In genomic region chr7:4163571-4164072, GRCm38 (mm10) we compare ENCODE assay signal across 10 mouse cellular contexts. TPM values are rescaled to one million over a fixed set of nuclear protein-coding genes. Genes with fewer than 3 reads are reported as not detected.
A peak's percentile ranks its signal among the peaks of the same experiment; 100 is the strongest.
DNase-seq lines count a peak whose midpoint lies in the region; ATAC-seq lines count a peak whose summit lies in the region.
"Had no signal": no experiment of that assay in that cellular context is flagged by ENCODE, and none has a peak within 500 bp of the region (broad histone marks: within the 10 kb centered on the region; RNA-seq: fewer than 3 reads in every experiment).

No protein-coding gene starts in this region.

- H3K27me3 ChIP-seq in kidney, embryonic 15.5 days, result no peaks in the 10 kb centered on the region
- no peaks in the 10 kb centered on the region for H3K27me3 ChIP-seq in embryonic facial prominence, embryonic 14.5 days (replicated peaks; ENCODE audit: control insufficient read depth, insufficient read depth, low read length)
- H3K27me3 ChIP-seq in hindbrain, embryonic 15.5 days, result no peaks in the 10 kb centered on the region
- H3K27me3 ChIP-seq: Patski had no signal

- H3K36me3 ChIP-seq in kidney, embryonic 15.5 days, result no peaks in the 10 kb centered on the region
- no peaks in the 10 kb centered on the region for H3K36me3 ChIP-seq in embryonic facial prominence, embryonic 14.5 days (ENCODE audit: control insufficient read depth, insufficient read depth, low read length)
- H3K36me3 ChIP-seq in hindbrain, embryonic 15.5 days, result no peaks in the 10 kb centered on the region

- H3K27ac ChIP-seq in kidney, embryonic 15.5 days, result peak overlapping the region; percentile 92
- H3K27ac ChIP-seq in embryonic facial prominence, embryonic 14.5 days (replicated peaks; ENCODE audit: low read depth, low read length), result peak overlapping the region; percentile 84
- no peak overlapping the region for H3K27ac ChIP-seq in hindbrain, embryonic 15.5 days (replicated peaks)
- H3K27ac ChIP-seq: macrophage had no signal

- peaks cover 27% of the 10 kb centered on the region for H3K4me1 ChIP-seq in kidney, embryonic 15.5 days
- peaks cover 15% of the 10 kb centered on the region for H3K4me1 ChIP-seq in embryonic facial prominence, embryonic 14.5 days (ENCODE audit: control insufficient read depth, insufficient read depth, low read length)
- peaks cover 16% of the 10 kb centered on the region for H3K4me1 ChIP-seq in hindbrain, embryonic 15.5 days (replicated peaks)

- H3K9ac ChIP-seq in kidney, embryonic 15.5 days, result peak overlapping the region; percentile 54
- peak overlapping the region; percentile 68 for H3K9ac ChIP-seq in embryonic facial prominence, embryonic 14.5 days (ENCODE audit: low read depth, low read length)
- peak overlapping the region; percentile 3; the same call in 1 of the 2 replicates for H3K9ac ChIP-seq in hindbrain, embryonic 15.5 days

- DNase-seq in kidney, adult 9 months, result no peak
- peak; percentile 53 for DNase-seq in embryonic facial prominence, embryonic 14.5 days (ENCODE audit: low spot score)
- DNase-seq in right cerebral cortex, postnatal 25 days, result no peak
- DNase-seq in left cerebral cortex, adult 11 months (ENCODE audit: low spot score), result no peak
- no peak for DNase-seq in cerebellum, adult 11 months

- 0% methylated on average over 11 of the region's 11 CpGs for whole genome bisulfite sequencing in kidney, embryonic 15.5 days
- WGBS in embryonic facial prominence, embryonic 14.5 days, result 0% methylated on average over 10 of the region's 11 CpGs
- 4% methylated on average over 11 of the region's 11 CpGs for whole genome bisulfite sequencing in hindbrain, embryonic 15.5 days

- H3K4me2 ChIP-seq in kidney, embryonic 15.5 days, result peak overlapping the region; percentile 80
- peak overlapping the region; percentile 70 for H3K4me2 ChIP-seq in embryonic facial prominence, embryonic 14.5 days (ENCODE audit: low read depth, low read length)
- H3K4me2 ChIP-seq in hindbrain, embryonic 15.5 days, result peak overlapping the region; percentile 51

- H3K4me3 ChIP-seq in kidney, embryonic 15.5 days (replicated peaks), result peak overlapping the region; percentile 59
- peak overlapping the region; percentile 54 for H3K4me3 ChIP-seq in embryonic facial prominence, embryonic 14.5 days (ENCODE audit: low read depth, low read length)
- peak overlapping the region; percentile 26 for H3K4me3 ChIP-seq in hindbrain, embryonic 15.5 days

- peak; percentile 60 for ATAC-seq in kidney, embryonic 15.5 days (replicated peaks; ENCODE audit: low FRiP score)
- peak; percentile 73 for ATAC-seq in embryonic facial prominence, embryonic 14.5 days (ENCODE audit: low read depth)
- peak; percentile 34; the same call in 1 of the 2 replicates for ATAC-seq in hindbrain, embryonic 15.5 days (ENCODE audit: low FRiP score, low read depth)
- ATAC-seq in megakaryocyte-erythroid progenitor cell, adult 5-6 weeks (replicated peaks; ENCODE audit: low FRiP score, low TSS enrichment, poor library complexity, severe bottlenecking), result 0 out of 2 replicates have a peak, but pooled peaks have one; percentile 18

- H3K9me3 ChIP-seq in kidney, embryonic 15.5 days (replicated peaks), result no peaks in the 10 kb centered on the region
- H3K9me3 ChIP-seq in embryonic facial prominence, embryonic 14.5 days (ENCODE audit: control insufficient read depth, low read length), result no peaks in the 10 kb centered on the region
- no peaks in the 10 kb centered on the region for H3K9me3 ChIP-seq in hindbrain, embryonic 15.5 days

RNA-seq across cellular contexts. Expression of gene Cdc42ep5, which starts 1.0 kb away (rescaled TPM):
- polyA plus RNA-seq in kidney, embryonic 15.5 days (2015; fragmentation: Nextera tagmentation; extraction: Ambion mirVana), result 34.7 and 35.7 TPM in 2 replicates
- 58.9 and 61.1 TPM in 2 replicates for polyA plus RNA-seq in embryonic facial prominence, embryonic 14.5 days (2014; fragmentation: Nextera tagmentation; extraction: Ambion mirVana)
- polyA plus RNA-seq in hindbrain, embryonic 15.5 days (2015; fragmentation: Nextera tagmentation; extraction: Ambion mirVana), result 7.4 and 8.8 TPM in 2 replicates
- not detected in 2 replicates for total RNA-seq in megakaryocyte-erythroid progenitor cell, adult 5-6 weeks (2014; fragmentation: Nextera tagmentation)
- not detected in 2 replicates for total RNA-seq in megakaryocyte-erythroid progenitor cell, adult 5-6 weeks (2017)
- polyA plus RNA-seq: macrophage had no signal

RNA-seq across cellular contexts. Expression of gene Leng9, which starts 13.4 kb away (rescaled TPM):
- 2.8 and 3.5 TPM in 2 replicates for polyA plus RNA-seq in kidney, embryonic 15.5 days (2015; fragmentation: Nextera tagmentation; extraction: Ambion mirVana)
- 3.5 and 4.3 TPM in 2 replicates for polyA plus RNA-seq in embryonic facial prominence, embryonic 14.5 days (2014; fragmentation: Nextera tagmentation; extraction: Ambion mirVana)
- polyA plus RNA-seq in hindbrain, embryonic 15.5 days (2015; fragmentation: Nextera tagmentation; extraction: Ambion mirVana), result 4.4 and 5.7 TPM in 2 replicates
- total RNA-seq in megakaryocyte-erythroid progenitor cell, adult 5-6 weeks (2014; fragmentation: Nextera tagmentation), result 0.47 TPM in 1 of 2 replicates, not detected in the other
- total RNA-seq in megakaryocyte-erythroid progenitor cell, adult 5-6 weeks (2017), result 2.6 and 3.2 TPM in 2 replicates

RNA-seq across cellular contexts. Expression of gene Leng8, which starts 26.8 kb away (rescaled TPM):
- polyA plus RNA-seq in kidney, embryonic 15.5 days (2015; fragmentation: Nextera tagmentation; extraction: Ambion mirVana), result 57.4 and 69.3 TPM in 2 replicates
- 38.7 and 49.8 TPM in 2 replicates for polyA plus RNA-seq in embryonic facial prominence, embryonic 14.5 days (2014; fragmentation: Nextera tagmentation; extraction: Ambion mirVana)
- polyA plus RNA-seq in hindbrain, embryonic 15.5 days (2015; fragmentation: Nextera tagmentation; extraction: Ambion mirVana), result 83.6 and 97.5 TPM in 2 replicates
- 102 and 142 TPM in 2 replicates for total RNA-seq in megakaryocyte-erythroid progenitor cell, adult 5-6 weeks (2014; fragmentation: Nextera tagmentation)
- 21.7 and 26.6 TPM in 2 replicates for total RNA-seq in megakaryocyte-erythroid progenitor cell, adult 5-6 weeks (2017)

RNA-seq across cellular contexts. Expression of gene Ttyh1, which starts 44.4 kb away (rescaled TPM):
- 2.1 and 3.0 TPM in 2 replicates for polyA plus RNA-seq in kidney, embryonic 15.5 days (2015; fragmentation: Nextera tagmentation; extraction: Ambion mirVana)
- polyA plus RNA-seq in embryonic facial prominence, embryonic 14.5 days (2014; fragmentation: Nextera tagmentation; extraction: Ambion mirVana), result 8.1 and 8.7 TPM in 2 replicates
- polyA plus RNA-seq in hindbrain, embryonic 15.5 days (2015; fragmentation: Nextera tagmentation; extraction: Ambion mirVana), result 158 and 181 TPM in 2 replicates
- total RNA-seq in megakaryocyte-erythroid progenitor cell, adult 5-6 weeks (2014; fragmentation: Nextera tagmentation), result not detected in 2 replicates
- total RNA-seq in megakaryocyte-erythroid progenitor cell, adult 5-6 weeks (2017), result not detected in 2 replicates

Comparison
In these comparisons a context has a peak if more than half of its experiments do, and no peak if none do; other contexts are left out.
1. ATAC-seq: peak in every context shown above with its lines; median percentile 73 in embryonic facial prominence, embryonic 14.5 days; 60 in kidney, embryonic 15.5 days; 34 in hindbrain, embryonic 15.5 days; 18 in megakaryocyte-erythroid progenitor cell, adult 5-6 weeks.
2. H3K9ac ChIP-seq: peak in every context shown above with its lines; median percentile 68 in embryonic facial prominence, embryonic 14.5 days; 54 in kidney, embryonic 15.5 days; 3 in hindbrain, embryonic 15.5 days.